Mouse (Mus musculus): ENCODE data around the gene Gtf2f1. TPM values are rescaled to one million over a fixed set of nuclear protein-coding genes. Genes with fewer than 3 reads are reported as not detected.

The Gtf2f1 gene
- total RNA-seq (2023) = 64.2 TPM

GRCm38 (mm10) chr17:57011236-57012141 lies at the start of gene Gtf2f1, which contains the start of gene Gm17949:
Gene Gtf2f1, minus strand, starts transcription at chr17:57011288.
Gene Gm17949, plus strand, starts transcription at chr17:57011469.

GRCm38 (mm10) chr17:57059486-57059977 lies 48.4 kb upstream of the Gtf2f1 start, which contains the start of gene Slc25a23:
Gene Slc25a23, minus strand, starts transcription at chr17:57059863.

GRCm38 (mm10) chr17:57058891-57059485 lies 47.9 kb upstream of the Gtf2f1 start, which contains the start of gene Crb3:
Gene Crb3, plus strand, starts transcription at chr17:57059105.

GRCm38 (mm10) chr17:57041554-57041953 lies 30.5 kb upstream of the Gtf2f1 start, which contains the start of gene Slc25a41:
Gene Slc25a41, minus strand, starts transcription at chr17:57041654.

GRCm38 (mm10) chr17:57030931-57031660 lies 20.0 kb upstream of the Gtf2f1 start, which contains the start of gene Khsrp:
Gene Khsrp, minus strand, starts transcription at chr17:57031522.

GRCm38 (mm10) chr17:56999968-57000609 lies 11.0 kb downstream of the Gtf2f1 start, which contains the start of gene Pspn:
Gene Pspn, minus strand, starts transcription at chr17:57000018.

GRCm38 (mm10) chr17:56997029-56997667 lies 13.9 kb downstream of the Gtf2f1 start, which contains the start of gene Alkbh7:
Gene Alkbh7, plus strand, starts transcription at chr17:56997339.

GRCm38 (mm10) chr17:56990115-56990746 lies 20.9 kb downstream of the Gtf2f1 start, which contains the start of gene Clpp:
Gene Clpp, plus strand, starts transcription at chr17:56990305.

GRCm38 (mm10) chr17:56982013-56982412 lies 29.1 kb downstream of the Gtf2f1 start, which contains the start of gene Acer1:
Gene Acer1, minus strand, starts transcription at chr17:56982126.

Other genes starting within 250 kb of the Gtf2f1 start
- gene Dus3l, start 246.5 kb downstream of the Gtf2f1 start, total RNA-seq (2023) = 54.3 TPM
- gene Prr22, start 241.0 kb downstream of the Gtf2f1 start, total RNA-seq (2023) = 0.70 TPM
- 11.5 TPM for gene Rfx2, start 180.3 kb downstream of the Gtf2f1 start, total RNA-seq (2023)
- not detected for gene Acsbg2, start 136.8 kb downstream of the Gtf2f1 start, total RNA-seq (2023)
- gene 1700061G19Rik, start 135.8 kb downstream of the Gtf2f1 start, total RNA-seq (2023) = 0.47 TPM
- gene Mllt1, start 75.9 kb downstream of the Gtf2f1 start, total RNA-seq (2023) = 32.9 TPM
- not detected for gene Acer1, start 29.2 kb downstream of the Gtf2f1 start, total RNA-seq (2023)
- 19.8 TPM for gene Clpp, start 21.0 kb downstream of the Gtf2f1 start, total RNA-seq (2023)
- gene Alkbh7, start 13.9 kb downstream of the Gtf2f1 start, total RNA-seq (2023) = 9.5 TPM
- gene Pspn, start 11.3 kb downstream of the Gtf2f1 start, total RNA-seq (2023) = not detected
- not detected for gene Gm17949, start 181 bp upstream of the Gtf2f1 start, total RNA-seq (2023)
- gene Khsrp, start 20.2 kb upstream of the Gtf2f1 start, total RNA-seq (2023) = 118 TPM
- gene Slc25a41, start 30.4 kb upstream of the Gtf2f1 start, total RNA-seq (2023) = not detected
- gene Crb3, start 47.8 kb upstream of the Gtf2f1 start, total RNA-seq (2023) = 2.2 TPM
- gene Slc25a23, start 48.6 kb upstream of the Gtf2f1 start, total RNA-seq (2023) = 26.8 TPM
- gene Dennd1c, start 67.2 kb upstream of the Gtf2f1 start, total RNA-seq (2023) = 119 TPM
- 2.1 TPM for gene Tubb4a, start 76.5 kb upstream of the Gtf2f1 start, total RNA-seq (2023)
- gene Tnfsf9, start 94.0 kb upstream of the Gtf2f1 start, total RNA-seq (2023) = 0.88 TPM
- gene Cd70, start 138.5 kb upstream of the Gtf2f1 start, total RNA-seq (2023) = not detected
- 0.50 TPM for gene Tnfsf14, start 182.9 kb upstream of the Gtf2f1 start, total RNA-seq (2023)
- 2.7 TPM for gene C3, start 216.8 kb upstream of the Gtf2f1 start, total RNA-seq (2023)
- 33.2 TPM for gene Gpr108, start 237.2 kb upstream of the Gtf2f1 start, total RNA-seq (2023)
- gene Trip10, start 238.2 kb upstream of the Gtf2f1 start, total RNA-seq (2023) = 3.5 TPM

Data from CD4-positive naive resting alpha-beta T cell, adult 76 days (primary cell).